Comparison of ENCODE assay signal across 8 mouse cellular contexts in the genomic region with DNA sequence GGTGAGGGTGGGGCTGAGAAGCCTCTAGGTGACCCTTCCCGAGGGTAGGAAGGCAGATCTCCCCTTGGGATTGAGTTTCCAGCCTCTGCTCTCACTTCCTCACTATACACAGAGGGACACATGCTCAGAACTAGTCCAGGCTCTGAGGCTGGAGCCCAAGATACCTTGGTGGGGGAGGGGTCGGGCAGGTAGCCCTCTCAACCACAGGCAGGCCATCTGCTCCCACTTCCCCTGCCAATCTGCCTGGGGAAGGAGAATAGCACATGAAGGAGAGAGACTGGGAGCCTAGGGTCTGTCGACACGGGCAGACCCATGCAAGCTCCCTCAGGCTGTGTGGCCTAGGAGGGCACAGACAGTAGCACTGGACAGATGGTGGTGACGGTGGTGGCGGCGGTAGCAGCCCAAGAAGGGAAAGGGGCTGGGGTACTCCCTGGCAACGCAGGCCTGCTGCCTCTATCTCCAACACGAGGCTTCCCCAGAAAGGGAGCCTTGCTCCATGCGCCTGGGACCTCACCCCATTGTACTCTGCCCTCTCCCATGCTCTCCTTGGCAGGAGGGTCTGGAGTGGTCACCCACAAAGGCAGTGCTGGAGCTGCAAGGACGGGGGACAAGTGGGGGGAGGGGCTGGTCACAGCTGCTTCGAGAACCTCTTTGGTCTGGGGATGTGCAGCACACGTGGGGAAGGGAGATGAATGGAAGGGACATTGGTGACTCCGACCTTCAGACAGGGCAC. TPM values are rescaled to one million over a fixed set of nuclear protein-coding genes. Genes with fewer than 3 reads are reported as not detected.
DNase-seq lines count a peak whose midpoint lies in the region; ATAC-seq and TF ChIP-seq lines count a peak whose summit lies in the region.

No protein-coding gene starts in this region.

- intact Hi-C loops in heart, postnatal 36 days (cut with DNase I) = no loop called here

- no peak for TF ChIP-seq CTCF in hindbrain, postnatal 0 days (IDR thresholded peaks at IDR 0.05; ENCODE audit: low read depth)

- H3K9ac ChIP-seq in liver, embryonic 11.5 days (ENCODE audit: low read depth, low read length) = no peak overlapping the region
- no peak overlapping the region for H3K9ac ChIP-seq in hindbrain, postnatal 0 days (replicated peaks; ENCODE audit: low read length)
- no peak overlapping the region; the same call in 1 of the 2 replicates for H3K9ac ChIP-seq in neural tube, embryonic 12.5 days

- ATAC-seq in liver, embryonic 11.5 days (replicated peaks; ENCODE audit: low FRiP score) = no peak
- ATAC-seq in hindbrain, postnatal 0 days = peak; percentile 35
- no peak for ATAC-seq in neural tube, embryonic 12.5 days (ENCODE audit: low FRiP score, low read depth)
- no peak for ATAC-seq in inflammation-experienced regulatory T-cells, adult 6 months

- H3K36me3 ChIP-seq in liver, embryonic 11.5 days (ENCODE audit: control insufficient read depth, insufficient read depth, low read length) = no peaks in the 10 kb centered on the region
- peaks cover 6% of the 10 kb centered on the region; the same call in 1 of the 2 replicates for H3K36me3 ChIP-seq in hindbrain, postnatal 0 days (ENCODE audit: insufficient read depth, low read length)
- H3K36me3 ChIP-seq in neural tube, embryonic 12.5 days = no peaks in the 10 kb centered on the region

- DNase-seq in liver, embryonic 11.5 days (ENCODE audit: low spot score) = no peak
- no peak for DNase-seq in liver
- peak; percentile 85 to 90 for DNase-seq in cerebellum, postnatal 36 days
- DNase-seq in hindbrain, postnatal 0 days (ENCODE audit: low spot score) = peak; percentile 38
- DNase-seq in lung, postnatal 36 days = no peak
- no peak for DNase-seq in heart, postnatal 36 days

- H3K4me1 ChIP-seq in liver, embryonic 11.5 days (replicated peaks; ENCODE audit: control insufficient read depth, insufficient read depth, low read length) = peaks cover 20% of the 10 kb centered on the region
- peaks cover 14% of the 10 kb centered on the region for H3K4me1 ChIP-seq in hindbrain, postnatal 0 days (ENCODE audit: insufficient read depth, low read length)
- peaks cover 20% of the 10 kb centered on the region for H3K4me1 ChIP-seq in neural tube, embryonic 12.5 days

- no peak overlapping the region for H3K27ac ChIP-seq in liver, embryonic 11.5 days (ENCODE audit: low read depth, low read length)
- peak overlapping the region; percentile 70; the same call in 1 of the 2 replicates for H3K27ac ChIP-seq in hindbrain, postnatal 0 days
- no peak overlapping the region for H3K27ac ChIP-seq in neural tube, embryonic 12.5 days

- peaks cover 59% of the 10 kb centered on the region for H3K27me3 ChIP-seq in liver, embryonic 11.5 days (replicated peaks; ENCODE audit: control insufficient read depth, insufficient read depth, low read length)
- H3K27me3 ChIP-seq in hindbrain, postnatal 0 days (ENCODE audit: insufficient read depth, low read length) = no peaks in the 10 kb centered on the region; the same call in 1 of the 2 replicates
- peaks cover 56% of the 10 kb centered on the region for H3K27me3 ChIP-seq in neural tube, embryonic 12.5 days (replicated peaks)

- no peaks in the 10 kb centered on the region for H3K9me3 ChIP-seq in liver, embryonic 11.5 days (ENCODE audit: control insufficient read depth, low read length)
- H3K9me3 ChIP-seq in hindbrain, postnatal 0 days (ENCODE audit: low read length) = no peaks in the 10 kb centered on the region
- H3K9me3 ChIP-seq in neural tube, embryonic 12.5 days = no peaks in the 10 kb centered on the region

- 17% methylated on average over 14 of the region's 14 CpGs for WGBS in liver, embryonic 11.5 days
- 25% methylated on average over 14 of the region's 14 CpGs for WGBS in hindbrain, postnatal 0 days
- 8% methylated on average over 14 of the region's 14 CpGs for WGBS in neural tube, embryonic 12.5 days

- peak overlapping the region; percentile 49 for H3K4me3 ChIP-seq in liver, embryonic 11.5 days (ENCODE audit: low read depth, low read length)
- no peak overlapping the region for H3K4me3 ChIP-seq in hindbrain, postnatal 0 days (ENCODE audit: low read length)
- peak overlapping the region; percentile 25; the same call in 1 of the 2 replicates for H3K4me3 ChIP-seq in neural tube, embryonic 12.5 days

- peak overlapping the region; percentile 65 for H3K4me2 ChIP-seq in liver, embryonic 11.5 days
- H3K4me2 ChIP-seq in hindbrain, postnatal 0 days (ENCODE audit: low read depth, low read length) = peak overlapping the region; percentile 49; the same call in 1 of the 2 replicates
- peak overlapping the region; percentile 60 for H3K4me2 ChIP-seq in neural tube, embryonic 12.5 days (replicated peaks)

RNA-seq across cellular contexts. Expression of a gene that starts 4.3 kb away (rescaled TPM):
- polyA plus RNA-seq in liver, embryonic 11.5 days (2014; fragmentation: Nextera tagmentation; extraction: Ambion mirVana) = 14.4 and 14.8 TPM in 2 replicates
- total RNA-seq in hindbrain, postnatal 0 days (2014; rRNA removed) = 6.8 TPM in 2 replicates
- 5.9 and 6.2 TPM in 2 replicates for polyA plus RNA-seq in hindbrain, postnatal 0 days (2015; fragmentation: Nextera tagmentation; extraction: Ambion mirVana)
- polyA plus RNA-seq in neural tube, embryonic 12.5 days (2016; fragmentation: Nextera tagmentation; extraction: Ambion mirVana) = 13.1 and 14.4 TPM in 2 replicates
- polyA plus RNA-seq in inflammation-experienced regulatory T-cells, adult 6 months (2017; shearing (Covaris generic)) = 10 to 100 TPM in 2 of 3 experiments, 1 to 10 TPM in 1; 8.0 to 11.1 (median 10.6) TPM
- total RNA-seq in heart, postnatal 36 days (2021) = 1 to 10 TPM; 3.7 to 4.1 TPM

RNA-seq across cellular contexts. Expression of a gene that starts 4.3 kb away (rescaled TPM):
- 26.3 and 30.8 TPM in 2 replicates for polyA plus RNA-seq in liver, embryonic 11.5 days (2014; fragmentation: Nextera tagmentation; extraction: Ambion mirVana)
- 7.0 and 7.9 TPM in 2 replicates for total RNA-seq in hindbrain, postnatal 0 days (2014; rRNA removed)
- polyA plus RNA-seq in hindbrain, postnatal 0 days (2015; fragmentation: Nextera tagmentation; extraction: Ambion mirVana) = 6.0 and 6.6 TPM in 2 replicates
- polyA plus RNA-seq in neural tube, embryonic 12.5 days (2016; fragmentation: Nextera tagmentation; extraction: Ambion mirVana) = 15.1 and 17.2 TPM in 2 replicates
- polyA plus RNA-seq in inflammation-experienced regulatory T-cells, adult 6 months (2017; shearing (Covaris generic)) = 10 to 100 TPM in 2 of 3 experiments, 1 to 10 TPM in 1; 8.5 to 11.7 (median 10.3) TPM
- 1 to 10 TPM; 7.1 to 8.0 TPM for total RNA-seq in heart, postnatal 36 days (2021)

RNA-seq across cellular contexts. Expression of a gene that starts 8.4 kb away (rescaled TPM):
- 0.36 and 0.38 TPM in 2 replicates for polyA plus RNA-seq in liver, embryonic 11.5 days (2014; fragmentation: Nextera tagmentation; extraction: Ambion mirVana)
- total RNA-seq in hindbrain, postnatal 0 days (2014; rRNA removed) = 76.8 and 81.8 TPM in 2 replicates
- 18.2 and 20.0 TPM in 2 replicates for polyA plus RNA-seq in hindbrain, postnatal 0 days (2015; fragmentation: Nextera tagmentation; extraction: Ambion mirVana)
- 7.5 and 8.2 TPM in 2 replicates for polyA plus RNA-seq in neural tube, embryonic 12.5 days (2016; fragmentation: Nextera tagmentation; extraction: Ambion mirVana)
- under 1 TPM in 2 of 3 experiments, not detected in 1; 0.09 to 0.21 TPM for polyA plus RNA-seq in inflammation-experienced regulatory T-cells, adult 6 months (2017; shearing (Covaris generic))
- total RNA-seq in heart, postnatal 36 days (2021) = 1 to 10 TPM; 4.3 to 5.8 TPM

RNA-seq across cellular contexts. Expression of a gene that starts 30.3 kb away (rescaled TPM):
- 61.2 and 62.9 TPM in 2 replicates for polyA plus RNA-seq in liver, embryonic 11.5 days (2014; fragmentation: Nextera tagmentation; extraction: Ambion mirVana)
- 14.4 and 21.2 TPM in 2 replicates for total RNA-seq in hindbrain, postnatal 0 days (2014; rRNA removed)
- polyA plus RNA-seq in hindbrain, postnatal 0 days (2015; fragmentation: Nextera tagmentation; extraction: Ambion mirVana) = 83.3 and 90.6 TPM in 2 replicates
- 57.4 and 58.4 TPM in 2 replicates for polyA plus RNA-seq in neural tube, embryonic 12.5 days (2016; fragmentation: Nextera tagmentation; extraction: Ambion mirVana)
- polyA plus RNA-seq in inflammation-experienced regulatory T-cells, adult 6 months (2017; shearing (Covaris generic)) = 100 to 1,000 TPM in 2 of 3 experiments, 10 to 100 TPM in 1; 95.3 to 135 (median 134) TPM
- total RNA-seq in heart, postnatal 36 days (2021) = 10 to 100 TPM; 81.3 to 87.0 TPM

RNA-seq across cellular contexts. Expression of a gene that starts 33.2 kb away (rescaled TPM):
- polyA plus RNA-seq in liver, embryonic 11.5 days (2014; fragmentation: Nextera tagmentation; extraction: Ambion mirVana) = 105 and 106 TPM in 2 replicates
- total RNA-seq in hindbrain, postnatal 0 days (2014; rRNA removed) = 137 TPM in 2 replicates
- 123 TPM in 2 replicates for polyA plus RNA-seq in hindbrain, postnatal 0 days (2015; fragmentation: Nextera tagmentation; extraction: Ambion mirVana)
- polyA plus RNA-seq in neural tube, embryonic 12.5 days (2016; fragmentation: Nextera tagmentation; extraction: Ambion mirVana) = 138 and 142 TPM in 2 replicates
- polyA plus RNA-seq in inflammation-experienced regulatory T-cells, adult 6 months (2017; shearing (Covaris generic)) = 10 to 100 TPM; 37.0 to 51.3 (median 51.2) TPM
- total RNA-seq in heart, postnatal 36 days (2021) = 10 to 100 TPM; 17.9 to 18.7 TPM

Comparison
In these comparisons a context has a peak if more than half of its experiments do, and no peak if none do; other contexts are left out.
1. DNase-seq: peak in cerebellum, postnatal 36 days (2 of 2) and hindbrain, postnatal 0 days (single experiment); none in liver, embryonic 11.5 days (single experiment), liver (single experiment), lung, postnatal 36 days (single experiment) and heart, postnatal 36 days (0 of 2).
2. Peak in every context shown above with its lines, with median percentiles within 50 percentile points of each other: H3K4me2 ChIP-seq.